Mouse (Mus musculus) thymus, adult 2 months (tissue): Measurements from ENCODE around the gene Rpl23. TPM values are rescaled to one million over a fixed set of nuclear protein-coding genes. Genes with fewer than 3 reads are reported as not detected.

Experiments used
- DNase-seq: peaks from one replicate; pipeline ENCODE4 v3.0.0; 2021
- H3K27ac ChIP-seq: fragments of 200-500 bp; 2 replicates; pipeline ENCODE4 v1.5.1; 2012; ENCODE audit warnings: low read length, control low read depth; ENCODE audit not compliant: control insufficient read depth, insufficient read depth
- H3K27me3 ChIP-seq: fragments of 200-500 bp; 2 replicates; pipeline ENCODE4 v1.6.1; 2012; ENCODE audit warnings: mild to moderate bottlenecking, low read length, moderate library complexity, mixed read lengths; ENCODE audit not compliant: control insufficient read depth, insufficient read depth
- H3K36me3 ChIP-seq: fragments of 200-500 bp; 2 replicates; pipeline ENCODE4 v1.6.1; 2012; ENCODE audit warnings: mild to moderate bottlenecking, low read length, moderate library complexity; ENCODE audit not compliant: control insufficient read depth, insufficient read depth
- H3K4me1 ChIP-seq: fragments of 200-500 bp; replicated peaks from 2 replicates; pipeline ENCODE4 v1.6.1; 2012; ENCODE audit warnings: low read length; ENCODE audit not compliant: control insufficient read depth, insufficient read depth
- H3K4me3 ChIP-seq: fragments of 200-500 bp; 2 replicates; pipeline ENCODE4 v1.5.1; 2012; ENCODE audit warnings: mild to moderate bottlenecking, low read length, control low read depth, moderate library complexity; ENCODE audit not compliant: control insufficient read depth, insufficient read depth
- CTCF ChIP-seq: fragments of 200-500 bp; IDR thresholded peaks from 2 replicates; pipeline ENCODE4 v1.5.1; 2012; ENCODE audit warnings: mild to moderate bottlenecking, control low read depth, low read length, moderate library complexity, borderline replicate concordance; ENCODE audit not compliant: control insufficient read depth, poor library complexity, insufficient read depth; ENCODE audit errors: extremely low read depth
- POLR2A ChIP-seq: fragments of 200-500 bp; IDR thresholded peaks from 2 replicates; pipeline ENCODE4 v1.6.1; 2012; ENCODE audit warnings: mild to moderate bottlenecking, low read length, control low read depth, moderate library complexity; ENCODE audit not compliant: control insufficient read depth, poor library complexity, insufficient read depth; ENCODE audit errors: extremely low read depth
- WGBS: fragments of 180-500 bp; shearing (Covaris S2); methylation state at CpG from one replicate; pipeline ENCODE4 v1.1.7; 2018; 5-methylcytosine and 5-hydroxymethylcytosine counted together
- polyA plus RNA-seq: library from polyadenylated mRNA; depleted of rRNA; stranded (reverse); fragments of >200 nt; gene quantifications from 2 replicates; pipeline ENCODE4 v1.2.3, GENCODE M21; 2012

The Rpl23 gene
- polyA plus RNA-seq, 1 experiment, result 154 TPM

GRCm38 (mm10) chr11:97811569-97812362 is 29.5 kb upstream of the Rpl23 start:
- H3K27ac ChIP-seq, result no peak overlapping the region
- H3K27me3 ChIP-seq, result no peaks in the 10 kb centered on the region
- H3K4me1 ChIP-seq, result peaks cover 46% of the 10 kb centered on the region
- no peak for TF ChIP-seq CTCF
- no peak for TF ChIP-seq POLR2A
- DNase-seq, result no peak
- WGBS, result 85% methylated on average over 13 of the region's 13 CpGs
- peaks cover 25% of the 10 kb centered on the region for H3K36me3 ChIP-seq
- no peak overlapping the region for H3K4me3 ChIP-seq

- WGBS, result 62% methylated on average over 3 of the region's 3 CpGs
- Histone ChIP-seq H3K36me3 (peaks cover 17% of the 10 kb centered on the region), H3K4me3 (no peak overlapping the region), H3K27me3 (no peaks in the 10 kb centered on the region), H3K27ac (no peak overlapping the region), H3K4me1 (peaks cover 54% of the 10 kb centered on the region)
- no peak for TF ChIP-seq CTCF
- no peak for TF ChIP-seq POLR2A
- DNase-seq, result no peak
Measured at GRCm38 (mm10) chr11:97810970-97811369, 28.7 kb upstream of the Rpl23 start.

- TF ChIP-seq POLR2A, result no peak
- no peak for TF ChIP-seq CTCF
- peak; percentile 37 for DNase-seq
- Histone ChIP-seq H3K4me1 (peaks cover 59% of the 10 kb centered on the region), H3K4me3 (no peak overlapping the region), H3K36me3 (peaks cover 11% of the 10 kb centered on the region), H3K27me3 (no peaks in the 10 kb centered on the region), H3K27ac (peak overlapping the region; percentile 12; the same call in 1 of the 2 replicates)
- 3% methylated on average over 7 of the region's 7 CpGs for WGBS
Measured at GRCm38 (mm10) chr11:97810356-97810755, 28.1 kb upstream of the Rpl23 start.

- Histone ChIP-seq H3K4me1 (peaks cover 64% of the 10 kb centered on the region), H3K27ac (peak overlapping the region; percentile 0; the same call in 1 of the 2 replicates)
Measured at GRCm38 (mm10) chr11:97809235-97810121, 27.2 kb upstream of the Rpl23 start.

GRCm38 (mm10) chr11:97808621-97809234 is 26.5 kb upstream of the Rpl23 start:
- Histone ChIP-seq H3K4me1 (peaks cover 64% of the 10 kb centered on the region), H3K36me3 (no peaks in the 10 kb centered on the region), H3K27ac (peak overlapping the region; percentile 0; the same call in 1 of the 2 replicates), H3K4me3 (no peak overlapping the region), H3K27me3 (no peaks in the 10 kb centered on the region)
- no peak for TF ChIP-seq CTCF
- DNase-seq, result no peak
- 43% methylated on average over 5 of the region's 5 CpGs for WGBS

More at GRCm38 (mm10) chr11:97809235-97810121, 27.2 kb upstream of the Rpl23 start:
- 64% methylated on average over 7 of the region's 7 CpGs for WGBS
- no peaks in the 10 kb centered on the region for H3K27me3 ChIP-seq
- H3K4me3 ChIP-seq, result no peak overlapping the region
- TF ChIP-seq POLR2A (no peak), CTCF (no peak)
- no peak for DNase-seq
- H3K36me3 ChIP-seq, result peaks cover 6% of the 10 kb centered on the region; the same call in 1 of the 2 replicates

- peak; percentile 62 for DNase-seq
- peak overlapping the region; percentile 37; the same call in 1 of the 2 replicates for H3K27ac ChIP-seq
Measured at GRCm38 (mm10) chr11:97808093-97808492, 25.9 kb upstream of the Rpl23 start.

More at GRCm38 (mm10) chr11:97808093-97808492, 25.9 kb upstream of the Rpl23 start:
- H3K4me3 ChIP-seq, result no peak overlapping the region
- no peak for TF ChIP-seq POLR2A
- TF ChIP-seq CTCF, result no peak
- no peaks in the 10 kb centered on the region for H3K27me3 ChIP-seq
- WGBS, result 14% methylated on average over 2 of the region's 2 CpGs
- no peaks in the 10 kb centered on the region for H3K36me3 ChIP-seq
- H3K4me1 ChIP-seq, result peaks cover 64% of the 10 kb centered on the region
